Mouse (Mus musculus): ENCODE measurements around the gene Gm27021.

GRCm38 (mm10) chr8:120684082-120684481, 16.2 kb upstream of the Gm27021 start:
- no peak for TF ChIP-seq EP300 (optimal IDR thresholded peaks at IDR 0.05)
- no peak for TF ChIP-seq CTCF (IDR thresholded peaks at IDR 0.05; ENCODE audit: low read depth)

Measured in stomach, postnatal 0 days (tissue).